Mouse (Mus musculus) erythroblast, embryonic 14.5 days (primary cell): Measurements from ENCODE around the gene Dhx30. TPM values are rescaled to one million over a fixed set of nuclear protein-coding genes. Genes with fewer than 3 reads are reported as not detected.

Source experiments
- H3K27me3 ChIP-seq: 2 replicates; pipeline ENCODE4 v1.6.1; 2012; ENCODE audit warnings: inconsistent platforms; ENCODE audit not compliant: control insufficient read depth
- H3K36me3 ChIP-seq: 2 replicates; pipeline ENCODE4 v1.6.1; 2012; ENCODE audit warnings: mild to moderate bottlenecking, inconsistent platforms; ENCODE audit not compliant: control insufficient read depth
- H3K4me1 ChIP-seq: 2 replicates; pipeline ENCODE4 v1.6.1; 2012; ENCODE audit warnings: inconsistent platforms; ENCODE audit not compliant: control insufficient read depth
- H3K4me3 ChIP-seq: replicated peaks from 2 replicates; pipeline ENCODE3; 2012; ENCODE audit warnings: moderate library complexity, mild to moderate bottlenecking, inconsistent platforms
- H3K9me3 ChIP-seq: 2 replicates; pipeline ENCODE4 v1.6.1; 2012; ENCODE audit warnings: low read length, inconsistent platforms, mixed read lengths; ENCODE audit not compliant: control insufficient read depth
- GATA1 ChIP-seq: IDR thresholded peaks from 2 replicates; pipeline ENCODE4 v1.6.1; 2012; ENCODE audit warnings: low read length, inconsistent platforms, mixed read lengths
- TAL1 ChIP-seq: IDR thresholded peaks from 3 replicates; pipeline ENCODE4 v1.6.1; 2012; ENCODE audit warnings: low read length, inconsistent platforms, mixed read lengths
- polyA plus RNA-seq: library from polyadenylated mRNA; stranded (reverse); fragments of >175 nt; gene quantifications from 2 replicates; pipeline ENCODE4 v1.2.3, GENCODE M21; 2012

Dhx30 gene
- polyA plus RNA-seq, 1 experiment, result 1.1 TPM

DNA sequence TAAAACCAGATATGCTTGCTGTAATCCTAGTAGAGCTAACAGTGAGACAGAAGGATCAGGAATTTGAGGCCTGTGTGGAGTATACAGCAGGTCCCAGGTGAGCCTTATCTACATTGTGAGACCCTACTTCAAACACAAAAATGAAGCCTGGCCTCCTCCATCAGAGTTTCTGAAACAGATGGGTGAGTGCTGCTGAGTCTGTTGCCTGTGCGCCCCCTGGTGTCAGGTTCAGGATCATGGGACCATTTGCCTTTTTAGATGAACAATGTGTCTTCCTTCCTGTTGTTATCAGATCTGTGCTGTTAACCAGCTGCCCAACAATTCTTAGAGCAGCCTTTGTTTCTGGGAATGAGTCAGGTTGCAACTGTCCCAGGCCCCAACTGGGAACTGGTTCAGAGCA, 45.8 kb downstream of the Dhx30 start:
- Histone ChIP-seq H3K9me3 (no peaks in the 10 kb centered on the region), H3K27me3 (no peaks in the 10 kb centered on the region), H3K36me3 (peaks cover 5% of the 10 kb centered on the region; the same call in 1 of the 2 replicates), H3K4me3 (no peak overlapping the region), H3K4me1 (no peaks in the 10 kb centered on the region)
- TF ChIP-seq TAL1 (no peak), GATA1 (no peak)

DNA sequence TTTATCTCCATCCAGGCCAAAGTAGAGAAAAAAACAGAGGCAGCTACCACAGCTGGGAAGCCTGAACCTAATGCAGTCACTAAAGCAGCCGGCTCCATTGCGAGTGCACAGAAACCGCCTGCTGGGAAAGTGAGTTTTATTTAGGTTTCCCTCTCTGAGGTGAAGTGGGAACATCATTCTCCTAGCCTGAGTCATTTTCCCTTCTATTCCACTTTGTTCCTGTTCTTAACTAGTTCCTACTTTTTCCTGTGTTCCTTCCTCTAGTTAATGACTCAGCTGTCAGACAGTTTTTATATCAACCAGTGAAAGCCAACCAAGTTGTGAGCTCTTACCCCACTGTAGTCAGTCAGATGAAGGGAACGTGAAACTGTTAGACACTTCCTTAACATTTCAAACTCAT, 46.6 kb downstream of the Dhx30 start:
- no peaks in the 10 kb centered on the region for H3K9me3 ChIP-seq
- TF ChIP-seq TAL1, result no peak
- TF ChIP-seq GATA1, result no peak
- no peak overlapping the region for H3K4me3 ChIP-seq
- H3K27me3 ChIP-seq, result no peaks in the 10 kb centered on the region
- H3K4me1 ChIP-seq, result no peaks in the 10 kb centered on the region
- peaks cover 5% of the 10 kb centered on the region; the same call in 1 of the 2 replicates for H3K36me3 ChIP-seq

DNA sequence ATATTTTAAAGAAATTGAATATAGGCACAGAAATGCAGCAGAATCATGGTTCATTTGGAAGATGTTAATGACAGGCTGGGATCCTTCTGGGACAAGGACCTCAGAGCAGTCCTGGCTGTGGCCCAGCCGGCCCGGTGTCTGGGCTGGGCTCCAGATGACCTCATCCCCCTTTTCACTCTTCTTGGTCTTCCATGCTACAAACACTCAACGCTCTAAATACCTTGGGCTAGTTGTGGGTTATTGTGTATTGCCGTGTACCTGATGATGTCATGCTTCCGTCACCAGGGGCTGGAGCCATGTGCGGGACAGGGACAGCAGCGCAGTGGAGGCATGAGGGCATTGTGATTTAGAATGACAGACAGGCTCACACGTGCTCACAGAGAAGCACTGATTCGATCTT, 47.3 kb downstream of the Dhx30 start:
- Histone ChIP-seq H3K27me3 (no peaks in the 10 kb centered on the region), H3K4me3 (no peak overlapping the region), H3K4me1 (no peaks in the 10 kb centered on the region), H3K36me3 (peaks cover 5% of the 10 kb centered on the region; the same call in 1 of the 2 replicates), H3K9me3 (no peaks in the 10 kb centered on the region)
- TF ChIP-seq GATA1 (no peak), TAL1 (no peak)

DNA sequence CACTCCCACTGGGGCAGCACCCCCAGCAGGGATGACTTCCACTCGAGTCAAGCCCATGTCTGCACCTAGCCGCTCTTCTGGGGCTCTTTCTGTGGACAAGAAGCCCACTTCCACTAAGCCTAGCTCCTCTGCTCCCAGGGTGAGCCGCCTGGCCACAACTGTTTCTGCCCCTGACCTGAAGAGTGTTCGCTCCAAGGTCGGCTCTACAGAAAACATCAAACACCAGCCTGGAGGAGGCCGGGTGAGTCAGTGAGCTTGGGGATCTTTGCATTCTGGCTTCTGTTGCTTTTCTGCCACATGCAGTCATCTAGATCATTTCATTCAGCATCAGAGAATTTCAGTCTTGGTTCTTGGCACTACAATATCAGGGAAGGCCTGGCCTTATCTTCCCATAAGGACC, 48.9 kb downstream of the Dhx30 start:
- Histone ChIP-seq H3K4me3 (no peak overlapping the region), H3K4me1 (no peaks in the 10 kb centered on the region), H3K36me3 (peaks cover 3% of the 10 kb centered on the region; the same call in 1 of the 2 replicates), H3K9me3 (no peaks in the 10 kb centered on the region), H3K27me3 (no peaks in the 10 kb centered on the region)
- TF ChIP-seq GATA1 (no peak), TAL1 (no peak)

DNA sequence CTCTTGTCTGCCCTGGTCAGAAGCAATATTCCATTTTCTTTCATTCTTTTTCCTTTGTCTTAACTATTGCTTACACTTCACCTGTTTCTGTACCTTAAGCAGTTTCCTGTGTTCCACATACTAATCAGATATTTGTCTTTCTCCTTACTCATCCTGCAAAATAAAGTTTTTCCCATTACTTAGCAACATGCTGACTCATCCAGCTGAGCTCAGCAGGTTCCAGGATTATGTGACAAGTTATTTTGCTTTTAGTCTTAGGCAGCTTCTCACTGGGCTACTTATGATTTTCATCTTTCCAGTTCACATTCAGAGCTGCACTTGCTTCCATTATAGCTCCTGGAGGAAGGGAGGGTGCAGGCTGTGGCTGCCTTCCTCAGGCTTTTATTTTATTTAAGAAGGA, 53.0 kb downstream of the Dhx30 start:
- no peaks in the 10 kb centered on the region for H3K4me1 ChIP-seq
- no peaks in the 10 kb centered on the region for H3K27me3 ChIP-seq
- no peaks in the 10 kb centered on the region for H3K9me3 ChIP-seq
- no peak overlapping the region for H3K4me3 ChIP-seq
- TF ChIP-seq TAL1 (no peak), GATA1 (no peak)
- H3K36me3 ChIP-seq, result peaks cover 3% of the 10 kb centered on the region; the same call in 1 of the 2 replicates

DNA sequence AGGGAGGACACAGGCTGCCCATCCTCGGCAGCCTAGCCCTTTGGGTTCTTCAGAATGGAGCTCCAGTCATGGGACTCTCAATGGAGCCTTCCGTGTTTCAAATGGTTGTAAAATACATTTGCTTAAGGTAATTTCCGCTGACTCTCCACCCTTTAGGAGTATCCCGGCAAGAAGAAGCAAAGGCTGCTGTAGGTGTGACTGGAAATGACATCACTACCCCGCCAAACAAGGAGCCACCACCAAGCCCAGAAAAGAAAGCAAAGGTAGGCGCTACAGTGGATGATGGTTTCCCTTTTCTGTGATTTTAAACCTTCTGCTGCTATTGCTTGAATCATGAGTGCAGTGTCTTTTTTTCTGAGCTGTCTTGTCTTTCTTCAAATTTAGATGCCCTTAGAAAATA, 54.8 kb downstream of the Dhx30 start:
- TF ChIP-seq GATA1 (no peak), TAL1 (no peak)
- no peaks in the 10 kb centered on the region for H3K27me3 ChIP-seq

DNA sequence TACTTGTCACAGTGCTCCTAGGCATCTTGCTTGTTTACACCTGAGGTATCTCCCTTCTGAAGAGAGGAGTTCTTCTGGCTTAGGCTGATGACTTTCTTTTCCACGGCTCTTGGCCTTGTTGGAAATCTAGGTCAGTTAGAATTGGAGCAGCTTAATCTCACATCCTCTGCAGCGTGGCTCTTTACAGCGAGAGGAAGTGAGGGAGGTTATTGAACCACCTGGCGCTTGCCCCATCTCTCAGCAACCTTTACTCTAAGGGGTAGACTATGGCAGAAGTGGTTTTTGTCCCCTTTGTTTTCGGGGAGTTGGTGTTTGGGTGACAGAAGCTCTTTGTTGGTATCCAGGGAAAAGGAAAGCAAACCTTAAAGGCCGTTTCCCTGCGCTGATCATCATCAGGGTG, 55.2 kb downstream of the Dhx30 start:
- Histone ChIP-seq H3K27me3 (no peaks in the 10 kb centered on the region), H3K4me1 (no peaks in the 10 kb centered on the region), H3K36me3 (no peaks in the 10 kb centered on the region; the same call in 1 of the 2 replicates), H3K9me3 (no peaks in the 10 kb centered on the region), H3K4me3 (no peak overlapping the region)
- no peak for TF ChIP-seq GATA1
- no peak for TF ChIP-seq TAL1

More for the DNA sequence above, 54.8 kb downstream of the Dhx30 start:
- H3K36me3 ChIP-seq, result no peaks in the 10 kb centered on the region; the same call in 1 of the 2 replicates
- H3K9me3 ChIP-seq, result no peaks in the 10 kb centered on the region
- H3K4me3 ChIP-seq, result no peak overlapping the region
- H3K4me1 ChIP-seq, result no peaks in the 10 kb centered on the region

DNA sequence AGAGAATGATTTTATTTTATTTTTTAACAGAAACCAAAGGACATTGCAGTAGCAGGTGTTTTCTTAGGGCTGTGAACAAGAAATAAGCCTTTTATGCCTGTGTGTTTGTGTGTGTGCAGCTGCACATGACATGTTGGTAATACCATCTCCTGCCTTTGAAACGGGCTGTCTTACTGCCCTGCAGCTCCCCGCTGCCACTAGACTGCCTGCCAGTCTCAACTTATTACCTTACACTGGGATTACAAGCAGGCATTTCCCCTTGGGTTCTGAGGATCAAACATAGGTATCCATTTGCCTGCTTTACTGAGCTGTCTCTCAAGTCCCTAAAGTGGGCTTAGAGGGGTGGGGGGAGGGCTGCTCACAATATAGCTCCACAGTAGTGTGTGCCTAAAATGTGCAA, 56.9 kb downstream of the Dhx30 start:
- no peaks in the 10 kb centered on the region for H3K4me1 ChIP-seq
- TF ChIP-seq TAL1, result no peak
- TF ChIP-seq GATA1, result no peak
- no peaks in the 10 kb centered on the region for H3K9me3 ChIP-seq
- H3K36me3 ChIP-seq, result no peaks in the 10 kb centered on the region; the same call in 1 of the 2 replicates
- H3K4me3 ChIP-seq, result no peak overlapping the region
- H3K27me3 ChIP-seq, result no peaks in the 10 kb centered on the region

DNA sequence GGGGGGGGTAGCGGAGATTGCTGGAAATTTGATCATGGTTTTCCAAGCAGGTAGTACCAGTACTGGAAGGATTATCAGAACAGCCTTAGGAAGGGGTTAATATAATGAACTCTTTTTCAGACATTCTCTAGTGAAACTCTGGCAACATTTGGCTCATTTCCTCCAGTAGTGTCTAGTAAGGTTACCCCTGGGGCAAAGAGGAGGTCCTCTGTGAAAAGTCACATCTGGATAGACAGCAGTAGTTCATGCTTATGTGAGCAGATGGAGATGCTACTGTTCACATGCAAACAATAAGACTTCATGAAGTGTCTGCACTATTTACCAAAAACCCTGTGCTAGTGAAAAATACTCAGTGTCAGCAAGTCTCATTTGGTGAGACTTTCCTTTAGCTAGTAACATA, 60.4 kb downstream of the Dhx30 start:
- Histone ChIP-seq H3K4me1 (no peaks in the 10 kb centered on the region), H3K27me3 (no peaks in the 10 kb centered on the region), H3K4me3 (no peak overlapping the region), H3K36me3 (no peaks in the 10 kb centered on the region; the same call in 1 of the 2 replicates), H3K9me3 (no peaks in the 10 kb centered on the region)
- TF ChIP-seq GATA1 (no peak), TAL1 (no peak)

DNA sequence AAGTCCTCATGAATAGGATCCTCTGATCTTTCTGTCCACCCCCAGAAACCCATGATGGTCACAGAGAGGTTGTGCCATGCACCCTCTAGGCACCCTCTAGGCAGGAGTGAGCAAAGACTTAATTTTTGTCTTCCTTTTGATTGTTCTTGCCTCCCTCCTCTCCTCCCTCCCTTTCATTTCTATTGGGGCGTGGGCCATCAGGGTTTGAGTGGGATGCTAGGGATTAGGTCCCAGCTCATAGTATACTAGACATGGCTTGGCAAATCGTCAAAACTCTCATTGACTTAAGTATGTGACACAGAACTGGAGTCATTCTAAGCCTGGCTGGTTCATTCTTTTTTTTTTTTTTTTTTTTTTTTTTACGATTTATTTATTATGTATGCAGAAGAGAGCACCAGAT, 62.8 kb downstream of the Dhx30 start:
- no peak for TF ChIP-seq TAL1
- TF ChIP-seq GATA1, result no peak
- no peaks in the 10 kb centered on the region; the same call in 1 of the 2 replicates for H3K36me3 ChIP-seq
- H3K4me3 ChIP-seq, result no peak overlapping the region
- no peaks in the 10 kb centered on the region for H3K4me1 ChIP-seq
- H3K27me3 ChIP-seq, result no peaks in the 10 kb centered on the region
- no peaks in the 10 kb centered on the region for H3K9me3 ChIP-seq
